Mouse (Mus musculus) hematopoietic stem cell, adult 5-6 weeks (primary cell): ENCODE data around the gene Lce3a. TPM values are rescaled to one million over a fixed set of nuclear protein-coding genes. Genes with fewer than 3 reads are reported as not detected.

ENCODE experiments used
- ATAC-seq, 2 experiments: fragments of 125-278 bp in 1 of 2; replicated peaks in 1 of 2; 2 replicates each; pipeline ENCODE4 v1.8.0; 2016 to 2017; ENCODE audit warnings: inconsistent platforms in 2 of 2, mild to moderate bottlenecking in 2 of 2, moderate number of reproducible peaks in 2 of 2, low read depth in 1 of 2, moderate TSS enrichment in 1 of 2; ENCODE audit not compliant: low FRiP score in 2 of 2, poor library complexity in 2 of 2, severe bottlenecking in 2 of 2, insufficient read depth in 1 of 2, low TSS enrichment in 1 of 2
- total RNA-seq: library from RNA; stranded (forward); fragments of 172-1452, 232-1000 nt; gene quantifications from 2 replicates; pipeline ENCODE4 v1.2.3, GENCODE M21; 2017

The Lce3a gene
- total RNA-seq = not detected in 2 replicates

- no peak for ATAC-seq
These were observed at the start of gene Lce3a for GRCm38 (mm10) chr3:92926130-92926529. Gene Lce3a, minus strand, starts transcription at chr3:92926230.

GRCm38 (mm10) chr3:92966761-92967160 lies 40.7 kb upstream of the Lce3a start, which contains the start of gene Lce3e:
Gene Lce3e, plus strand, starts transcription at chr3:92967061.
- no peak for ATAC-seq

- no peak for ATAC-seq
These were observed 31.1 kb upstream of the Lce3a start, which contains the start of gene Lce3d for GRCm38 (mm10) chr3:92957090-92957489. Gene Lce3d, plus strand, starts transcription at chr3:92957390.

- ATAC-seq = no peak
These were observed 18.2 kb upstream of the Lce3a start, which contains the start of gene Lce3c for GRCm38 (mm10) chr3:92944186-92944585. Gene Lce3c, plus strand, starts transcription at chr3:92944486.

GRCm38 (mm10) chr3:92932679-92933078 lies 6.6 kb upstream of the Lce3a start, which contains the start of gene Lce3b:
Gene Lce3b, plus strand, starts transcription at chr3:92932979.
- no peak for ATAC-seq

GRCm38 (mm10) chr3:92920364-92920763 lies 5.7 kb downstream of the Lce3a start:
- ATAC-seq = no peak

- no peak for ATAC-seq
These were observed 18.5 kb downstream of the Lce3a start for GRCm38 (mm10) chr3:92907571-92907970.

- no peak for ATAC-seq
These were observed 20.8 kb downstream of the Lce3a start for GRCm38 (mm10) chr3:92905182-92905581.

- ATAC-seq = peak; percentile 29 to 42; a peak in 1 of 4 replicates
These were observed 22.4 kb downstream of the Lce3a start for GRCm38 (mm10) chr3:92903640-92904039.

GRCm38 (mm10) chr3:92902992-92903391 lies 23.0 kb downstream of the Lce3a start:
- ATAC-seq = peak in 1 of 2 experiments; percentile 56; a peak in 3 of 4 replicates

GRCm38 (mm10) chr3:92894489-92894888 lies 31.5 kb downstream of the Lce3a start:
- ATAC-seq = no peak

- ATAC-seq = no peak
These were observed 32.0 kb downstream of the Lce3a start for GRCm38 (mm10) chr3:92894063-92894462.

Other genes starting within 250 kb of the Lce3a start
- not detected in 2 replicates for gene Lce1c, start 247.0 kb downstream of the Lce3a start, total RNA-seq
- not detected in 2 replicates for gene Lce1d, start 239.0 kb downstream of the Lce3a start, total RNA-seq
- gene Lce1e, start 217.2 kb downstream of the Lce3a start, total RNA-seq = not detected in 2 replicates
- gene Lce1f, start 205.9 kb downstream of the Lce3a start, total RNA-seq = not detected in 2 replicates
- gene Gm38119, start 187.1 kb downstream of the Lce3a start, total RNA-seq = not detected in 2 replicates
- gene Lce1g, start 173.9 kb downstream of the Lce3a start, total RNA-seq = not detected in 2 replicates
- gene Lce1h, start 161.2 kb downstream of the Lce3a start, total RNA-seq = not detected in 2 replicates
- gene Lce1i, start 147.3 kb downstream of the Lce3a start, total RNA-seq = not detected in 2 replicates
- gene Lce1j, start 135.7 kb downstream of the Lce3a start, total RNA-seq = not detected in 2 replicates
- not detected in 2 replicates for gene Lce1k, start 118.3 kb downstream of the Lce3a start, total RNA-seq
- gene Kprp, start 99.0 kb downstream of the Lce3a start, total RNA-seq = not detected in 2 replicates
- not detected in 2 replicates for gene Lce1l, start 74.9 kb downstream of the Lce3a start, total RNA-seq
- gene 2310050C09Rik, start 56.0 kb downstream of the Lce3a start, total RNA-seq = not detected in 2 replicates
- not detected in 2 replicates for gene Lce3b, start 6.7 kb upstream of the Lce3a start, total RNA-seq
- gene Lce3c, start 18.3 kb upstream of the Lce3a start, total RNA-seq = not detected in 2 replicates
- not detected in 2 replicates for gene Lce3d, start 31.2 kb upstream of the Lce3a start, total RNA-seq
- not detected in 2 replicates for gene Lce3e, start 40.8 kb upstream of the Lce3a start, total RNA-seq
- not detected in 2 replicates for gene Lce3f, start 66.0 kb upstream of the Lce3a start, total RNA-seq
- not detected in 2 replicates for gene Crct1, start 89.5 kb upstream of the Lce3a start, total RNA-seq
- gene Lce1m, start 92.8 kb upstream of the Lce3a start, total RNA-seq = not detected in 2 replicates
- not detected in 2 replicates for gene Gm4858, start 142.6 kb upstream of the Lce3a start, total RNA-seq
- gene Crnn, start 218.6 kb upstream of the Lce3a start, total RNA-seq = not detected in 2 replicates